Mouse (Mus musculus) olfactory bulb, adult 2 months (tissue): ENCODE results near the gene Ccdc134.

Experiments
- CTCF ChIP-seq: fragments of 200-500 bp; IDR thresholded peaks from 2 replicates; pipeline ENCODE4 v1.5.1; 2012; ENCODE audit warnings: low read depth, mild to moderate bottlenecking, low read length, moderate library complexity; ENCODE audit not compliant: insufficient read depth
- POLR2A ChIP-seq: fragments of 200-500 bp; IDR thresholded peaks from 2 replicates; pipeline ENCODE4 v1.6.1; 2012; ENCODE audit warnings: mild to moderate bottlenecking, low read depth, low read length, moderate library complexity; ENCODE audit not compliant: insufficient read depth

GRCm38 (mm10) chr15:82091061-82091460, 36.7 kb upstream of the Ccdc134 start:
- TF ChIP-seq CTCF (no peak), POLR2A (no peak)
